Mouse (Mus musculus) bone marrow macrophage, adult 2 months (primary cell): Measurements from ENCODE around the gene Gm21293.
"Not testable (repeated sequence)": the region's sequence is repeated elsewhere in the genome, so short reads cannot be mapped to it uniquely, and the experiment has no call there.

ENCODE experiments used
- CTCF ChIP-seq: IDR thresholded peaks from 2 replicates; pipeline ENCODE4 v1.5.1; 2012; ENCODE audit warnings: low read depth, mild to moderate bottlenecking, low read length, moderate library complexity
- POLR2A ChIP-seq: IDR thresholded peaks from 2 replicates; pipeline ENCODE4 v1.6.1; 2012; ENCODE audit warnings: mild to moderate bottlenecking, low read depth, low read length, borderline replicate concordance

GRCm38 (mm10) chr10:104159706-104160105 lies 16.9 kb downstream of the Gm21293 start, which contains the start of gene Gm8764:
- TF ChIP-seq CTCF, POLR2A: not testable (repeated sequence)
